Mouse (Mus musculus) ES-Bruce4 (cell line): ENCODE data around the gene Cuta. TPM values are rescaled to one million over a fixed set of nuclear protein-coding genes. Genes with fewer than 3 reads are reported as not detected.
"Not testable (repeated sequence)": the region's sequence is repeated elsewhere in the genome, so short reads cannot be mapped to it uniquely, and the experiment has no call there.

Experiments used
- H3K27ac ChIP-seq: 2 replicates; pipeline ENCODE4 v1.5.1; 2012; ENCODE audit warnings: low read length, inconsistent platforms; ENCODE audit not compliant: insufficient read depth
- H3K27me3 ChIP-seq: 2 replicates; pipeline ENCODE4 v1.6.1; 2012; ENCODE audit warnings: mild to moderate bottlenecking, low read length, inconsistent platforms; ENCODE audit not compliant: control insufficient read depth, poor library complexity, insufficient read depth, severe bottlenecking
- H3K36me3 ChIP-seq: 2 replicates; pipeline ENCODE4 v1.6.1; 2012; ENCODE audit warnings: inconsistent platforms, mild to moderate bottlenecking, low read length, moderate library complexity; ENCODE audit not compliant: control insufficient read depth, poor library complexity, insufficient read depth, severe bottlenecking
- H3K4me1 ChIP-seq: one replicate; pipeline ENCODE4 v1.8.1; 2011; ENCODE audit warnings: low read length; ENCODE audit not compliant: control insufficient read depth, insufficient read depth
- H3K4me3 ChIP-seq: 2 replicates; pipeline ENCODE4 v1.5.1; 2011; ENCODE audit warnings: low read depth, mild to moderate bottlenecking, low read length
- H3K9ac ChIP-seq: 2 replicates; pipeline ENCODE4 v1.6.1; 2012; ENCODE audit warnings: low read depth, mild to moderate bottlenecking, inconsistent platforms; ENCODE audit not compliant: poor library complexity, severe bottlenecking
- H3K9me3 ChIP-seq: replicated peaks from 2 replicates; pipeline ENCODE4 v1.6.1; 2012; ENCODE audit warnings: mild to moderate bottlenecking, low read length, inconsistent platforms; ENCODE audit not compliant: control insufficient read depth, poor library complexity, insufficient read depth, severe bottlenecking
- CTCF ChIP-seq: IDR thresholded peaks from one replicate; pipeline ENCODE4 v1.8.1; 2011; ENCODE audit warnings: low read depth, low read length
- EP300 ChIP-seq: IDR thresholded peaks from 2 replicates; pipeline ENCODE4 v1.6.1; 2011; ENCODE audit warnings: low read depth, low read length; ENCODE audit not compliant: insufficient read depth
- POLR2A ChIP-seq: IDR thresholded peaks from one replicate; pipeline ENCODE4 v1.8.1; 2011; ENCODE audit warnings: low read length; ENCODE audit not compliant: insufficient read depth
- polyA plus RNA-seq: library from polyadenylated mRNA; stranded (reverse); fragments of >200 nt; gene quantifications from 2 replicates; pipeline ENCODE4 v1.2.4, GENCODE M21; 2011; ENCODE audit warnings: low read depth; ENCODE audit not compliant: missing spikeins, insufficient read depth, insufficient read length

Gene Cuta
- polyA plus RNA-seq: 58.9 and 63.0 TPM in 2 replicates

GRCm38 (mm10) chr17:26939178-26939972 lies at the start of gene Cuta:
Gene Cuta, minus strand, starts transcription at chr17:26939569.
- Histone ChIP-seq H3K36me3 (peaks cover 10% of the 10 kb centered on the region; the same call in 1 of the 2 replicates), H3K27ac (peak within 1 kb of the TSS; percentile 62), H3K4me1 (no peaks in the 10 kb centered on the region), H3K27me3 (no peaks in the 10 kb centered on the region), H3K9ac (peak within 1 kb of the TSS; percentile 71), H3K9me3 (no peaks in the 10 kb centered on the region), H3K4me3 (peak within 1 kb of the TSS; percentile 77)
- TF ChIP-seq POLR2A (no peak), EP300 (0 out of 2 replicates have a peak, but pooled peaks have one; percentile 32)

- Histone ChIP-seq H3K27me3 (no peaks in the 10 kb centered on the region), H3K9ac (no peak overlapping the region), H3K9me3 (no peaks in the 10 kb centered on the region), H3K36me3 (no peaks in the 10 kb centered on the region), H3K27ac (no peak overlapping the region), H3K4me1 (no peaks in the 10 kb centered on the region), H3K4me3 (no peak overlapping the region)
- TF ChIP-seq CTCF (no peak), EP300 (no peak), POLR2A (no peak)
Observed at GRCm38 (mm10) chr17:26985503-26986179, 46.3 kb upstream of the Cuta start.

- Histone ChIP-seq H3K4me3 (no peak overlapping the region), H3K27ac (no peak overlapping the region), H3K9ac (no peak overlapping the region)
Observed at GRCm38 (mm10) chr17:26983382-26983781, 44.0 kb upstream of the Cuta start.

DNA sequence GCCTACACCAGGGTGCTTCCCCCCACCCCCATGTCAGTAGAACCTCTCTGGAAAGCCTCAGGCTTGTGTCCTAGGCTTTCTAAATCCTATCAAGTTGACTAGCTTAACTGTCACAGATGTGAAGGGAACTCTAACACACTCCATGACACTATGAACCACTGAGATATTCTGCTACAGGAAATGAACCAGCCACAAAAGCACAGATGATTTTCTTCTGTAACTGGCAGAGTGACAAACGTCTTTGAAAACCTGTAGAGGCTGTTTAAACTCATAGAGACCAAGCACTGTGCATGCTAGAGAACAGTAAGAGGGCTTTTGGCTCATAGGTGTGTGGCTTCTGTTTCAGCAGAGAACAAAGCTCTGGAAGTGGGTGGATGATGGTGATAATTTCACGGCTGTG lies 41.7 kb upstream of the Cuta start:
- H3K9ac ChIP-seq: no peak overlapping the region
- H3K4me1 ChIP-seq: no peaks in the 10 kb centered on the region
- no peaks in the 10 kb centered on the region for H3K27me3 ChIP-seq
- no peak overlapping the region for H3K27ac ChIP-seq
- H3K36me3 ChIP-seq: peaks cover 7% of the 10 kb centered on the region; the same call in 1 of the 2 replicates
- no peak overlapping the region for H3K4me3 ChIP-seq
- TF ChIP-seq CTCF (no peak), POLR2A (no peak)
- no peaks in the 10 kb centered on the region for H3K9me3 ChIP-seq

More at GRCm38 (mm10) chr17:26983382-26983781, 44.0 kb upstream of the Cuta start:
- no peak for TF ChIP-seq EP300
- no peak for TF ChIP-seq POLR2A
- no peak for TF ChIP-seq CTCF
- Histone ChIP-seq H3K9me3 (no peaks in the 10 kb centered on the region), H3K36me3 (no peaks in the 10 kb centered on the region), H3K4me1 (no peaks in the 10 kb centered on the region), H3K27me3 (no peaks in the 10 kb centered on the region)

GRCm38 (mm10) chr17:26979426-26979825 lies 40.1 kb upstream of the Cuta start:
- H3K36me3 ChIP-seq: peaks cover 17% of the 10 kb centered on the region
- H3K9ac ChIP-seq: no peak overlapping the region
- no peaks in the 10 kb centered on the region for H3K4me1 ChIP-seq
- no peaks in the 10 kb centered on the region for H3K9me3 ChIP-seq
- TF ChIP-seq EP300 (no peak), POLR2A (no peak), CTCF (no peak)
- no peaks in the 10 kb centered on the region for H3K27me3 ChIP-seq
- H3K4me3 ChIP-seq: no peak overlapping the region
- H3K27ac ChIP-seq: no peak overlapping the region

- H3K9me3 ChIP-seq, H3K4me1 ChIP-seq, H3K9ac ChIP-seq, H3K27ac ChIP-seq, H3K27me3 ChIP-seq, H3K4me3 ChIP-seq: not testable (repeated sequence)
- peaks cover 17% of the 10 kb centered on the region for H3K36me3 ChIP-seq
Observed at GRCm38 (mm10) chr17:26977354-26977753, 38.0 kb upstream of the Cuta start.
